Mouse (Mus musculus): ENCODE measurements at regions not wholly inside any gene's neighbourhood (a gene's known extent, or its start where the extent isn't known, plus 50 kb on each side); places are given as distances from the start of the nearest gene placed in this dataset.

- H3K27me3 ChIP-seq (ENCODE audit: insufficient read depth, poor library complexity, severe bottlenecking) = no peaks in the 10 kb centered on the region
- no peaks in the 10 kb centered on the region for H3K9me3 ChIP-seq
- DNase-seq (ENCODE audit: low spot score) = no peak
- no peaks in the 10 kb centered on the region for H3K36me3 ChIP-seq
- no peak overlapping the region for H3K27ac ChIP-seq
- H3K4me3 ChIP-seq = no peak overlapping the region
- WGBS = 68% methylated on average over 4 of the region's 4 CpGs
- no peaks in the 10 kb centered on the region for H3K4me1 ChIP-seq
These were observed 137.6 kb upstream of the Zpld1 start for GRCm38 (mm10) chr16:55435139-55435968.

DNA sequence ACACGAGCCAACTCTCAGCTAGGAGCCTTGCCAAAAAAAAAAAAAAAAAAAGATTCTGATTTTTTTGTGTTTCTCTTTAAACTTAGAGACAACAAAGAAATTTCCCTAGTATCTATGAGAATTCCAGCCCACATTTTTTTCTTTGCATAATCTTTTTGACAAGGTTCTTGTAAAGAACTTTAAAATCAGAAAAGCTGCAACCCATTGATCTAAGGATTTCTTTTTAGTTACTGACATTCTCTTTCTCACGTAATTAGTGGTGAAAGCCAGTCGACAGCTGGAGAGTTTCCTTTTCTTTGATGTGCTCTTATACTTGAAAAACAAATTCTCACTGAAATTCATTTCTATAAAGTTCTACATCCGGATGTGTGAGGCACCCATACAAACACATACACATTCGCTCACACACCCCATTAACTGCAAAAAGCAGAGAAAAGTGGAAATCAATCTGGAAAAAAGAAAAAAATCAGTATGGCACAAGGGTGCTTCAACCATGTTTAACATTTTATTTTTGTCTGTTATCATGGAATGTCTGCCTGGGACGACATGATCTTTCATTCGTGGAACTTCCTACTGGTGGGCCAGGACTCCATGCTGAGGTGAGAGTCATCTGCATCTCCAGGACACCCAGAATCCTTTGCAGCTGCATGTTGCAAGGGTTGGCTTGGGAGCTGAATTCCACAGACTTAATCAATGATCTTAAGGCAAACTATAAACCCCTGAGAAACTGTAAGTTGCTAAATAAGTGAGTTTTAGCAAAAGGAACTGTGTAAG is 124.0 kb upstream of the Zpld1 start:
- WGBS = 45% methylated on average over 7 of the region's 7 CpGs
- H3K4me1 ChIP-seq = no peaks in the 10 kb centered on the region
- no peak overlapping the region for H3K27ac ChIP-seq
- no peaks in the 10 kb centered on the region for H3K9me3 ChIP-seq
- no peaks in the 10 kb centered on the region for H3K27me3 ChIP-seq (ENCODE audit: insufficient read depth, poor library complexity, severe bottlenecking)
- no peaks in the 10 kb centered on the region for H3K36me3 ChIP-seq
- no peak for DNase-seq (ENCODE audit: low spot score)
- no peak overlapping the region for H3K4me3 ChIP-seq

- Histone ChIP-seq H3K27me3 (ENCODE audit: insufficient read depth, poor library complexity, severe bottlenecking) (no peaks in the 10 kb centered on the region), H3K4me3 (no peak overlapping the region), H3K27ac (no peak overlapping the region), H3K36me3 (no peaks in the 10 kb centered on the region), H3K4me1 (no peaks in the 10 kb centered on the region), H3K9me3 (no peaks in the 10 kb centered on the region)
- 72% methylated on average over 4 of the region's 4 CpGs for WGBS
- no peak for DNase-seq (ENCODE audit: low spot score)
These were observed 123.2 kb upstream of the Zpld1 start for GRCm38 (mm10) chr16:55420876-55421568.

DNA sequence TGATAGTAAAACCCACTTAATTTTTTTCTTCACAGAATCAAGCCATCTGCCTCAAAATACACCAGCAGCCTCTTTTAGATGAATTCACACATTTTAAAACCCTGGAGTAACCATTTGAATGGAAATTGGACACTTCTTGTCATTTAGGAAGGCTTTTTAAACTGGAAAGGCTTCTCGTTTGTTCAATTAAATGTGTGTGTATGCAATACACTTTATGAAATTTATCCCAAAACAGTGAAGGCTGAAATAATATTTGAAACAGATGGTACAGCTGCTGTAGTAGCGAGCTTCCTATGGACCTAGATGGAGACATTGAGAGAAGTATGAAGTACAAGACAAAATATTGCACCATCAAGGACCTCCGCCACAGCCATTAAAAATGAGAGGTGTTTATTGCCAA is 121.1 kb upstream of the Zpld1 start:
- WGBS = 87% methylated on average over 3 of the region's 3 CpGs
- no peak for DNase-seq (ENCODE audit: low spot score)
- Histone ChIP-seq H3K4me3 (no peak overlapping the region), H3K27ac (no peak overlapping the region), H3K4me1 (no peaks in the 10 kb centered on the region), H3K36me3 (no peaks in the 10 kb centered on the region), H3K27me3 (ENCODE audit: insufficient read depth, poor library complexity, severe bottlenecking) (no peaks in the 10 kb centered on the region), H3K9me3 (no peaks in the 10 kb centered on the region)

DNA sequence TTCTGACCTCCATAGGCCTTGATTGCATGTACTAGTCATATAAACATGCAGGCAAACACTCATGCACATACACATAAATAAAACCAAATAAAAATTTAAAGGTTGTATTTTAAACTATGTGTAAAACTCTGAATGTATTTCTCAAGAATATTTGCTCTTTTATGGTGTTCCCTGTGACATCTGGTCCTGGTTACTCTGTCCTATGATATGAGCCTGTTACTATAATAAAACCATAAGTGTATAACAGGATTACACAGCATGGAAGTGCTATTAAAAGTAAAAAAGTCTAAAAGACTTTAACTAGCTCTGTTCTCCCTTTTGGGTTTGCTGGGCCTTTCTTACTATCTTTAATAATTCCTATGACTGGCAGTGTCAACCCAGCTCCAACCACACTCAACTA is 103.0 kb upstream of the Zpld1 start:
- H3K4me3 ChIP-seq = no peak overlapping the region
- no peaks in the 10 kb centered on the region for H3K36me3 ChIP-seq
- no peaks in the 10 kb centered on the region for H3K4me1 ChIP-seq
- no peaks in the 10 kb centered on the region for H3K27me3 ChIP-seq (ENCODE audit: insufficient read depth, poor library complexity, severe bottlenecking)
- H3K9me3 ChIP-seq = no peaks in the 10 kb centered on the region
- no peak overlapping the region for H3K27ac ChIP-seq
- no peak for DNase-seq (ENCODE audit: low spot score)

GRCm38 (mm10) chr16:55394864-55395263 is 97.1 kb upstream of the Zpld1 start:
- Histone ChIP-seq H3K4me3 (no peak overlapping the region), H3K4me1 (no peaks in the 10 kb centered on the region), H3K9me3 (no peaks in the 10 kb centered on the region), H3K27ac (no peak overlapping the region), H3K36me3 (no peaks in the 10 kb centered on the region), H3K27me3 (ENCODE audit: insufficient read depth, poor library complexity, severe bottlenecking) (no peaks in the 10 kb centered on the region)
- WGBS = 75% methylated on average over 3 of the region's 3 CpGs
- no peak for DNase-seq (ENCODE audit: low spot score)

- Histone ChIP-seq H3K4me1 (no peaks in the 10 kb centered on the region), H3K27me3 (ENCODE audit: insufficient read depth, poor library complexity, severe bottlenecking) (no peaks in the 10 kb centered on the region), H3K27ac (no peak overlapping the region), H3K9me3 (no peaks in the 10 kb centered on the region), H3K4me3 (no peak overlapping the region), H3K36me3 (no peaks in the 10 kb centered on the region)
- no peak for DNase-seq (ENCODE audit: low spot score)
- WGBS = 76% methylated on average over 7 of the region's 7 CpGs
These were observed 92.6 kb upstream of the Zpld1 start for GRCm38 (mm10) chr16:55390400-55390799.

DNA sequence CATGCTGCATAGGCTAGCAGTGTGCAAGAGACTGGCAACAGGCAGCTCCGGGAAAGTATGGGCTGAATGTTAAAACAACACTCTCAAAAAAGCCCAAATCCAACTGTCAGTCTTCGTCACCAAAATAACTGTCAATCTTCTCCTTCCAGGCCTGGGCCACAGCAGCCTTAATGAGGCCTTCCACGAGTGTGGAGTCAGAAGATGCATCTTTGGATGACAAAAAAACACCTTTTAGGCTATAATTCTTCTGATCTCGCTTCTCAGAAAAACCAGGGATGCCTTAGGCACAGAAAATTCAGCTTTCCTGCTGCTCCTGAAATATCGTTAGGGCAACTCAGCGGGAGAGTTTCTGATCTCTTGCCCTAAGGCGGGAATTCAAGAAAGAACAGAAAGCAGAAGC is 82.2 kb upstream of the Zpld1 start:
- H3K4me1 ChIP-seq = peaks cover 6% of the 10 kb centered on the region; the same call in 1 of the 2 replicates
- no peak for DNase-seq (ENCODE audit: low spot score)
- 79% methylated on average over 7 of the region's 7 CpGs for WGBS

GRCm38 (mm10) chr16:55379189-55379588 is 81.4 kb upstream of the Zpld1 start:
- DNase-seq (ENCODE audit: low spot score) = no peak
- H3K27me3 ChIP-seq (ENCODE audit: insufficient read depth, poor library complexity, severe bottlenecking) = no peaks in the 10 kb centered on the region

More for the DNA sequence above, 82.2 kb upstream of the Zpld1 start:
- no peaks in the 10 kb centered on the region for H3K27me3 ChIP-seq (ENCODE audit: insufficient read depth, poor library complexity, severe bottlenecking)
- no peaks in the 10 kb centered on the region for H3K9me3 ChIP-seq
- H3K36me3 ChIP-seq = no peaks in the 10 kb centered on the region
- no peak overlapping the region for H3K27ac ChIP-seq
- H3K4me3 ChIP-seq = no peak overlapping the region

DNA sequence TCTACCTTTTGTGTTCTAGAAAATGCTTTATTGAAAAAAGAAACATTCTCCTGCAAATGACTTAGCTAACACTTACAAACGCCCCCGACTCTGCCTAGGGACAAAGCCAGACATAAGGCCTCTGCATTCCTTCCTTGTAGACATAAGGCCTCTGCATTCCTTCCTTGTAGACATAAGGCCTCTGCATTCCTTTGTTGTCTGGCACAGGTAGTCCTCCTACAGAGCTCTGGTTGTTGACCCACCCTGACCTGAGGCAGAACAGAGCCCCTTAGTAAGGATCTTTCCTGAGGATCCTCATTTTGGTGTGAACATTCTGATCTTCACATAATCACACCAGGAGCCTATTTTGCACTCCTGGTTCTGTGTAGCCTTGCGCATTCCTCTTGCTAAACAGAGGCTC is 80.9 kb upstream of the Zpld1 start:
- DNase-seq (ENCODE audit: low spot score) = no peak
- no peak overlapping the region for H3K27ac ChIP-seq
- peaks cover 6% of the 10 kb centered on the region; the same call in 1 of the 2 replicates for H3K4me1 ChIP-seq
- no peaks in the 10 kb centered on the region for H3K9me3 ChIP-seq
- H3K27me3 ChIP-seq (ENCODE audit: insufficient read depth, poor library complexity, severe bottlenecking) = no peaks in the 10 kb centered on the region
- no peak overlapping the region for H3K4me3 ChIP-seq
- 58% methylated on average over 3 of the region's 3 CpGs for WGBS
- H3K36me3 ChIP-seq = no peaks in the 10 kb centered on the region

More at GRCm38 (mm10) chr16:55379189-55379588, 81.4 kb upstream of the Zpld1 start:
- Histone ChIP-seq H3K4me3 (no peak overlapping the region), H3K36me3 (no peaks in the 10 kb centered on the region), H3K27ac (no peak overlapping the region), H3K4me1 (peaks cover 6% of the 10 kb centered on the region; the same call in 1 of the 2 replicates), H3K9me3 (no peaks in the 10 kb centered on the region)

DNA sequence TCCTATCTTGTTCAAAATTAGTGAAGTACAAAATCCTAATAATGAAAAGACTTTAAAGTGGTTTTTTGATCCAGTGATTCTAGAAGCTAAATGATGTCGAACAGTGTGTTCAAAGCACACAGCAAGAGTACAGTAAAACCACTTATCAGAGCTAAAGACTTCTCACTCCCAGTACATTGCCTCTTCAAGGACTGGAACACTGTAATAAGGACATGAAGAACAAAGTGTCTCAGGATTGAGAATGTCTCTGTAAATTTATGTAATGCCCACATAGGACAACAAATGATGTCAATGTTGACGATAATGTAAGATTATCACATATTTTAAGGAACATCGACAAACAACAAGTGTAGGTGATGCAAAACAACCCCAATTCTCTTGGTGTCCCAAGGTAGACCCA is 78.1 kb upstream of the Zpld1 start:
- WGBS = 88% methylated on average over 3 of the region's 3 CpGs
- DNase-seq (ENCODE audit: low spot score) = no peak
- no peaks in the 10 kb centered on the region for H3K27me3 ChIP-seq (ENCODE audit: insufficient read depth, poor library complexity, severe bottlenecking)

GRCm38 (mm10) chr16:55357686-55358085 is 59.9 kb upstream of the Zpld1 start:
- 55% methylated on average over 4 of the region's 4 CpGs for WGBS
- Histone ChIP-seq H3K9me3 (no peaks in the 10 kb centered on the region), H3K27ac (no peak overlapping the region), H3K4me3 (no peak overlapping the region), H3K36me3 (no peaks in the 10 kb centered on the region), H3K4me1 (no peaks in the 10 kb centered on the region), H3K27me3 (ENCODE audit: insufficient read depth, poor library complexity, severe bottlenecking) (no peaks in the 10 kb centered on the region)
- no peak for DNase-seq (ENCODE audit: low spot score)

More for the DNA sequence above, 78.1 kb upstream of the Zpld1 start:
- H3K27ac ChIP-seq = no peak overlapping the region
- no peaks in the 10 kb centered on the region for H3K9me3 ChIP-seq
- H3K36me3 ChIP-seq = no peaks in the 10 kb centered on the region
- H3K4me3 ChIP-seq = no peak overlapping the region
- peaks cover 6% of the 10 kb centered on the region; the same call in 1 of the 2 replicates for H3K4me1 ChIP-seq

DNA sequence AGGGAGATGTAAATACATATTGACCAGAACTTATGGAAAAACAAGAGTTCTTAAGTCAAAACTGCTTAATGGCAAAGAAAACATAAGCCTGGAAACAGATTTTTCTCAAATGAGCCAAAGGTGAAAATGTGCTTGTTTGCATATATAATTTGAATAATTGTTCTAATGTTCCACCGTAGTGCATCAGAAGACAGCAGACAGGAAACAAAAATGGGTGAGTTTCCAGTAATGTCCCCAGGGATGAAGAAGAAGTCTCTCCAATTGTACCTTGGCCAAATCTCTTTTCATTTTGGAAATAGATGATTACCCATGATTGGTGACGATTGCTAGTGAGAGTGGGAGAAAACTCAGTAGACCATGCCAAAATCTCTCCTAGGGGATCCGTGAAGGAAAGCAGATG is 58.3 kb upstream of the Zpld1 start:
- no peaks in the 10 kb centered on the region for H3K4me1 ChIP-seq
- no peaks in the 10 kb centered on the region for H3K9me3 ChIP-seq
- no peak overlapping the region for H3K4me3 ChIP-seq
- no peak overlapping the region for H3K27ac ChIP-seq
- no peaks in the 10 kb centered on the region for H3K27me3 ChIP-seq (ENCODE audit: insufficient read depth, poor library complexity, severe bottlenecking)
- 84% methylated on average over 3 of the region's 3 CpGs for WGBS
- H3K36me3 ChIP-seq = no peaks in the 10 kb centered on the region
- DNase-seq (ENCODE audit: low spot score) = no peak

Measured in heart, embryonic 10.5 days (tissue).